ENCODE assay signal across 13 mouse cellular contexts in the genomic region with DNA sequence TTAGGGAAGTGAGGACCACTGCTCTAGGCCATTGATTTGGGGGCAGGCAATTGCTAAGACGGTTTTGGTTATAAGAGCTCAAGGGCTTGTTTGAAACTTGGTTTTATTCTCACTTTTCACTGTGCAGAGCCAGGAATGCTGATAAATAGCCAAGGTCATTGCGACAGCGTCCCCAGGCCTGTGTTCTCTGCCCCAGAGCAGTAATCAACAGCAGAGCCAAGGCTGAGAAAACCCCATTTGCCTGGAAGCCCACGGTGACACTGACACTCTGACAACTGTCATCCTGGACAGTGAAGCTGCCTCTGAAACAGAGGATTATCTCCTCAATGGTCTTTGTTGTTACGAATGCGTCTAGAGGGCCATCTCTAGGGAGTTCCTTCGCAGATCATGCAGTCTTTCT.
DNase-seq lines count a peak whose midpoint lies in the region.
"Had no signal": no experiment of that assay in that cellular context is flagged by ENCODE, and none has a peak within 500 bp of the region (broad histone marks: within the 10 kb centered on the region; RNA-seq: fewer than 3 reads in every experiment).

No protein-coding gene starts in this region.

- DNase-seq in heart, adult 11 months = peak; percentile 90
- no peak for DNase-seq in heart, adult 8-10 months (ENCODE audit: low spot score)
- DNase-seq in lung, postnatal 14 days = peak; percentile 35
- no peak for DNase-seq in lung, postnatal 25 days (ENCODE audit: low spot score)
- DNase-seq in adrenal gland, adult 2 months = peak; percentile 47
- peak; percentile 14 for DNase-seq in skeletal muscle tissue, adult 2 months (ENCODE audit: low read depth, low spot score)
- DNase-seq in urinary bladder, postnatal 14 days (ENCODE audit: low spot score) = no peak
- DNase-seq: B cell, adult 2 months; cerebellum, adult 9-10 months; heart, postnatal 10 days; kidney, adult 18-20 months; right cerebral cortex, postnatal 14 days; spleen, adult 18-20 months had no signal

Comparison
In these comparisons a context has a peak if more than half of its experiments do, and no peak if none do; other contexts are left out.
1. DNase-seq: peak in heart, adult 11 months (single experiment), lung, postnatal 14 days (single experiment), adrenal gland, adult 2 months (single experiment) and skeletal muscle tissue, adult 2 months (single experiment); none in heart, adult 8-10 months (single experiment), lung, postnatal 25 days (single experiment) and urinary bladder, postnatal 14 days (single experiment).